Mouse (Mus musculus): ENCODE measurements at regions not wholly inside any gene's neighbourhood (a gene's known extent, or its start where the extent isn't known, plus 50 kb on each side); places are given as distances from the start of the nearest gene placed in this dataset.
"Not testable (repeated sequence)": the region's sequence is repeated elsewhere in the genome, so short reads cannot be mapped to it uniquely, and the experiment has no call there.

DNA sequence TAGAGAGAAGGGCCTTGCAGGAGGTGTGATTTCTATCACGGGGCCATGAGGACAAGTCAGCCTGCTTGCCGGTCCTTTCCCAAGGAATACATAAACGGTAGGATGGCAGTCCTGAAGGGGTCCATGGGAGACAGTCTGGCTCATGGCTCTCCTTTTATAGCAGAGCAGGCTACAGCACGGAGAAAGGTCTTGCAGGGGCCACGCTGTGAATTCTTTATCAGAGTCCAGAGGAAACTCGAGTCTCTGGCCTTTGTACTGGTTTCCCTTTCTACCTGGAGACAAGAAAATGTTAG, 1984.0 kb downstream of the 4930444P10Rik start:
- DNase-seq (ENCODE audit: low read depth, low spot score): no peak

DNA sequence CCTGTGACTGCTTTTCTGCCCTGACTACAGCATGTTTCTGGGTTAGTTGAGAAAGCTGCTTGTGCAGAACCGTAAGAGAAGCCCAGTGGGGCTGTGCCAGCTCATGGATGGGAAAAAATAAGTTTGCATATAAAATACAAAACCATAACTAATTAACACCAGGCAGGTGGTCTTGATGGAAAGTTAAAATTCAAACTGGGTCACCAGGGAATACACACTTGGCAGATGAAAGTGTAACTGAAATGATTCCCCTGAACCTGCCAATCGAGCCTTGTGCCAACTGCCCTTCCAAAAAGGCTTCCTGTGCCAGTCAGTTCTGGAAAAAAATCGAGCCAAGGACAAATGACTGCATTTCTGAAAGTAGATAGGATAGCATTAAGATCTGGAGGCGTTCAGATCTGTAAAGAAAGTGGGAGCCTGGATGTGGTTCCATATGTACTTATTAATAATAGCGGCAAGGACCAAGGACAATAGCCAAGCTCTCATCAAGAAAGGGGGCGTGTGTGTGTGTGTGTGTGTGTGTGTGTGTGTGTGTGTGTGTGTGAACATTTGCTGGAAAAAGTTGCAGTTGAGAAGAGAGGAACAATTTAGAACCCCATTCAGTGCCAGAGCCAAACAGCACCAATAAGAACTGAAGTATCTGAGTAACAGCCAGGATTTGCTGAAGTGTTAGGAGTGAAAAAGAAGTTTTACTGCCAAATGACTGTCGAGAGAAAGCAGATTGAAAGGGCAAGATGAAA, 1984.5 kb downstream of the 4930444P10Rik start:
- DNase-seq (ENCODE audit: low read depth, low spot score): no peak

GRCm38 (mm10) chr1:14105521-14105920, 1987.6 kb downstream of the 4930444P10Rik start:
- DNase-seq (ENCODE audit: low read depth, low spot score): not testable (repeated sequence)

GRCm38 (mm10) chr1:14104529-14104928, 1988.6 kb downstream of the 4930444P10Rik start:
- no peak for DNase-seq (ENCODE audit: low read depth, low spot score)

- DNase-seq (ENCODE audit: low read depth, low spot score): no peak
These were observed 1994.1 kb downstream of the 4930444P10Rik start for GRCm38 (mm10) chr1:14099031-14099430.

- no peak for DNase-seq (ENCODE audit: low read depth, low spot score)
These were observed 1995.4 kb downstream of the 4930444P10Rik start for GRCm38 (mm10) chr1:14097567-14098228.

- DNase-seq (ENCODE audit: low read depth, low spot score): no peak
These were observed 2028.3 kb downstream of the 4930444P10Rik start for GRCm38 (mm10) chr1:14064856-14065255.

- no peak for DNase-seq (ENCODE audit: low read depth, low spot score)
These were observed 2057.0 kb downstream of the 4930444P10Rik start for GRCm38 (mm10) chr1:14036163-14036562.

DNA sequence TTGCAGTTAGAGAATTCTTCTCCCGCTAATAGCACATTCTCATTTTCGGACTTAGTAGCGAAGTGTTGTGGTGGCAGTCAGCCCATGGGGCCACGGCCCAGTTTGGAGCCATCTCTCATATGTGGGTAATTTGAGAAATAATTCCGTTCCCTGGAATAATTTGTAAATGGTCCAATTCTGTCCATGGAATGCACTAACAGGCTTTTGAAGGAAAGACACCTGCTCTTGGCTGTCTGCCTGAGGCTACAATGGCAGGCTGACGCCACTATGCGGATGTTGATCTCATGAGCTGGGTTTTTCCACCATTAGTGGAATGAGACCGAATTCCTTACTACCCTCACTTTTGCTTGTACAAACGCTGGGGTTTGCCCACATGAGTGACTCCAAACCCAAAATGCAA, 2081.6 kb downstream of the 4930444P10Rik start:
- no peak for DNase-seq (ENCODE audit: low read depth, low spot score)

DNA sequence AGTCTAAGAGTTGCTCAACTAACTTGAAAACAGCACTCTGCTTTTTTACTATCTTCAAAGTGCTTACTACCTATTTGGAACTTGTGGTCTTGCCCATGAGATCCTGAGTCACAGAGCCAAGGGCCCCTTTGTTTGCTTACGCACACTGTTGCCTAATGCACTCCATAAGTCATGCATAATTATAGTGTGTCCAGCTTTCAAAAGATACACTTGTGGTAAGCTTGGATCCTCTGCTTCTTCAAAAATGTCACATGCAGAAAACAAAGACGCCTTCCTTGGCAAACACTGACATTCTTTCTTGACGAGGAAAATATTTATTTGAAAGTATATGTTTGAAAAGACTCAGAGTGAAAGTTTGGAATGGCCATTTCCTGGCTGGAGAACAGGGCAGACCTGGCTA, 2082.3 kb downstream of the 4930444P10Rik start:
- DNase-seq (ENCODE audit: low read depth, low spot score): no peak

DNA sequence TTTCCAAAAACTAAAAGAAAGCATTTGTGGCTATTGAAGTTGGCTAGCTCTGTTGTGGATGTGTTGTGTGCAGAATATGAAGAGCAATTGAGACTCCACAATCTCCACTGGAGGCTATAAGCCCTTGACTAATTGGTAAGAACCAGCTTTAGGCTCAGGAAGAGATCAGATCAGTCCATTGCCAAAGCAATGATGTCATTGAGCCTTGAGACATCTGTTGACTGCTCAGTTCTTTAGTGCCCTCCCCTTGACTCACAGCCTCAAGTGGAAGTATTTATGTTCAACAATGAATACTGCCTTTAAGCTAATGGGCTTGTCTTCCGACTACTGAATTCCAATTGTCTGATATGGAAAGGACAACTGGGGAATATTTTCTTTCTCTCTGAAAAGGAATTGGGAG, 2090.6 kb downstream of the 4930444P10Rik start:
- no peak for DNase-seq (ENCODE audit: low read depth, low spot score)

DNA sequence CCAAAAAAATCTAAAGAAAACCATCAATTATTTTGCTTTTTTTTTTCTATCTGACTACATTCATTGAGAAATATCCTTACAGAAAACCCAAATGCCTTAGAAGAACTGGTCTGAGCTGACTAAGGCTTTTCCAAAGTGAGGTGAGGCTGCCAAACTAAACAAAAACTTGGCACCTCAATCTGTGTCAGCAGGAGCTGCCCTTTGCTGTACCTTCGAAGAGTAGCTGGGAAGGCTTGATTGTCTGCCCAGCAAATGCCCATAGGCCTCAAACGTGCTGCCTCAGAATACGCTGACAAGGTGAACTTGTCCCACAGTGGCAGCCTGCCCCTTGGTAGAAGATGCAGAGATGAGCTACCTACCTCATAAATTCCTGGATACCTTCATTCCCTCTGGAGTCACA, 2091.7 kb downstream of the 4930444P10Rik start:
- no peak for DNase-seq (ENCODE audit: low read depth, low spot score)

DNA sequence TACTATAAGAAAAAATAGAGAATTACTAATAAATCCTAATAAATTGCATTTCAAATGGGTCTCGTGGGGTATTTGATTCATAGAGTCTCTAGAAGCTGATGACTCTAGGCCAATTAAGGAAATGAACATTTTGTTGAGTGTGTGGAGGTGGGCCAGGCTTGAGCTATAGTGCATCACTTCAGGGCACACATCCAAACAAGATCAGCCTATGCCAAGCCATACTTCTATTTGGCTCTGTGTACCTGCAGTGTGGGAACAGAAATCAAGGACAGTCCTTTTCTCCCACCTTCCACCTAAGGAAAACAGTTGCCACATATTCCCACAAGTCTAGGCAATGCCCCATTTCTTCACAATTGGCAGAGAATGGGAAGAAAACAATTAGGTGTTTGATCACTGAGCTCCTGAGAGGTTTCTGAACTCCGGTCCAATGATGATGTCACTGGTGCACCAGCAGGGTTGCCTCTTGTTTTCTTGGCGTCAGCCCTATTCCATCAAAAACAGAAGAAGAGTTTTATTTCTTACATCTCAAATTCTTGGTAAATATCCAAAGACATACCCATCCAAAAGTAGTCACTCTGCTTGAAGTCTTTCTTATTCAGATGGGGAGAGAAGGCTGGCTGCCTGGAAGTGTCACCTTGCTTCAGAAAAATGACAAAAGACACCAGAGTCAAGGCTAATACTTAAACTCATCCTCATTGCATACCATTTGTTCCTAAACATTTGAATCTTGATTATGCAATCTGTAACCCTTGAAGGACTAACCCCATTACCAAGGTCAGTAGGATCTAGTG, 2092.3 kb downstream of the 4930444P10Rik start:
- no peak for DNase-seq (ENCODE audit: low read depth, low spot score)

- no peak for DNase-seq (ENCODE audit: low read depth, low spot score)
These were observed 2094.9 kb downstream of the 4930444P10Rik start for GRCm38 (mm10) chr1:13998178-13998708.

- DNase-seq (ENCODE audit: low read depth, low spot score): no peak
These were observed 2099.2 kb downstream of the 4930444P10Rik start for GRCm38 (mm10) chr1:13993825-13994509.

DNA sequence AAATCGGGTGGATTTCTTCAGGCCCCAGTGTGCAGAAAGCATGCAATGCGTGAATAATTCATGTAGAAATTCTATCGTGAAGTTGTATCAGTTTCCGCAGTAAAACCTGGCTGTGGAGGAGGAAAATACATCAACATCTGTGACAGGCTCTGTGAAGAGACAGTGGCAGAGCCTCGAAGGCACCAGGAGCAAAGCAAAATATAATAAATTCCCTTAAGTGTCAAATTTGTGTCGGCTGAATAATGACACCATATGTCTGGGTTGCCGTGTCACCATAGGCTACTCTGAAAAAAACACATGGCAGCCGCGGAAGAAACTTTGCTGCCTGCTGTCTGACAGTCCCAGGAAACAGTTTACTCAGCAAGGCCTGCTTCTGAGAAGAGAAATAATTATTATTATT, 2100.1 kb downstream of the 4930444P10Rik start:
- DNase-seq (ENCODE audit: low read depth, low spot score): no peak

DNA sequence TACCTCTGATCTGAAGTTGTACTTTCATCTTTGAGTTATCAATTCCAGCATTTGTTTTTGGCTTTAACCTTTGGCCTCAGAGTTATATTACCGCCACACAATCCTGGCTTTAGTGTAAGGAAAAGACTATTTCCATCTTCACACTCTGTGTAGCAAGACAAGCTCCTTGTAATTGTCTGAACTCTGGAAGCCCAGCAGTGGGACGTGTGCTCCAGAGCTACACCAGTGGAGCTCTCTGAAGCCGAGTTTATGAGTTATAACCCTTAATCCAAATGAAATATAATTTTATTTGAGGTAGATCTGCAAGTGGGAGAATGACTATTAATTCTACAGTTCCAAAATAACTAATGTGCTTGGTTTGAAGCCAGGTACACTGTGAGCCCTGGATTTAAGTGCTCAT, 2103.8 kb downstream of the 4930444P10Rik start:
- DNase-seq (ENCODE audit: low read depth, low spot score): no peak

DNA sequence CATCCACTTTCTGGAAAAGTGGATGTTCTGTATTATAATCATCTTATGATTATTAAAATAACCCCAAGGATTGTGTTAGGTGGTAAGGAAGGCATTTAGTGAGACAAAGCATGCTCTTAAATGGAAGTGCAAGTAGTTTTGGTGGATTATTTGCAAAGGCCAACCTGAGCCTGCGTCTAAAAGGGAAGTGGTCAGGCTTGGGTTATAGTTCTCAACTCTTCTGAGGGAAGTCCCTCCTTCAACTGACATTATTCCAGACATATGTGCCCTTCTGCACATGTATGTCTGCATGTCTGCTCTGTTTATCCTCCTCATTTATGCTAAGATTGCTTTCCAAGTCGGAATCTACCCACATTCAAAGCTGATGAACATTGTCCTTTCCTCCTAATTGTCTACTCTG, 2108.3 kb downstream of the 4930444P10Rik start:
- DNase-seq (ENCODE audit: low read depth, low spot score): no peak

DNA sequence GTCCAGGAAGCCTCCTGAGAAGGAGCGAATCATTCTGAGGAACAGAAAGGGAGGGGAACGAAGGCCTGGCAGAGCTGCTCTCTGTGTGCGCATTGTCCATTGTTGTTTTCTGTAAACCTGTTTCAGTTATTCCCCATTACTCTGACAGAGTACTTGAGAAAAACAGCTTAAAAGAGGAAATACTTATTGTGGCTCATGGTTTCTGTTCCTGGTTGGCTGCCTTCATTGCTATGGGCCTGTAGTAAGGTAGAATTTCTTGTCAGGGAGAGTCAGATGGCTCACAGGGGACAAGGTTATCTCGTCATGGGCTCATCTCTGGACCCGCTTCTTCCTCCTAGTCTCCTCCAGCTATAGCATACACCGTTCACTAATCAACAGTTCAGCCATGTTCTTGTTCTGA, 2112.9 kb downstream of the 4930444P10Rik start:
- no peak for DNase-seq (ENCODE audit: low read depth, low spot score)

DNA sequence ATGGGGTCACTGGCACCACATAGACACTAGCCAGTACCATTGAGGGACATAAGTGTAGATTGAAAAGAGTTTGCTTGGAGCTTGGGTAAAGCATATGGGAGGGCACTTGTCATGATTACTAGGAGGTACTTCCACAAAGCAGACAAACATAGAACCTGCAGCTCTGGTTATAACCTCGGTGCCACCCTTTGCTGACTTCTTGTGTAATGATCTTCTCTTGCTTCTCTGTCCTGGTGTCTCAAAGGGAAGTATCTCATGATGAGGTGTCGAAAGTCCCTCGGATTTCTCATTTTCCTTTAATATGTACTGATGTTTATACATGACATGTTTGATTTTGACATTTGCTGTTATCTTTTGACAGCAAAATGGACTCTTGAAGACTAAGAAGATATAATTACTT, 2114.5 kb downstream of the 4930444P10Rik start:
- no peak for DNase-seq (ENCODE audit: low read depth, low spot score)

DNA sequence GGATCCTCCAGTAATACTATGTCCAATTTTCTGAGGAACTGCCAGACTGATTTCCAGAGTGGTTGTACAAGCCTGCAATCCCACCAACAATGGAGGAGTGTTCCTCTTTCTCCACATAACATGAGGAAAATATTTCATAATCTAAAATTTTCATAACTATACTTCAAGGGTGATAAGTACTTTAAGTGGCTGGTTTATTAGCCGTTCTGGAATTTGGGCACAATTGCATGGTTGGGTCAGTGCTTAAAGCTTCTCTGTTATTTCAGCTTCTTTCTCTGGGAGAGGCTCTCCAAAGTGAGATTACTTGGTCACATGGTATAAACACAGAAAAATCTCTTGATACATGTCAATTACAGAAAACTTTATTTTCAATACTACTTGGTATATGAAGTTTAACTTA, 2115.9 kb downstream of the 4930444P10Rik start:
- DNase-seq (ENCODE audit: low read depth, low spot score): no peak

GRCm38 (mm10) chr1:13949241-13949640, 2143.9 kb downstream of the 4930444P10Rik start:
- no peak for DNase-seq (ENCODE audit: low read depth, low spot score)

Data from WW6 (cell line).